Mouse (Mus musculus) liver, embryonic 14.5 days (tissue): ENCODE measurements around the gene Gm45062. TPM values are rescaled to one million over a fixed set of nuclear protein-coding genes. Genes with fewer than 3 reads are reported as not detected.

Experiments
- ATAC-seq: fragments of 200-750 bp; cut with Nextera tagmentation; 2 replicates; pipeline ENCODE4 v1.8.0; 2017; ENCODE audit warnings: moderate number of reproducible peaks, mild to moderate bottlenecking, moderate library complexity; ENCODE audit not compliant: insufficient read depth
- DNase-seq, 3 experiments: peaks; one replicate each; pipeline ENCODE4 v3.0.0-alpha.2; 2012 to 2013; ENCODE audit warnings: low read depth in 3 of 3, low spot score in 3 of 3
- H3K27ac ChIP-seq: fragments of 300-500 bp; sonication (generic); 2 replicates; pipeline ENCODE4 v1.5.1; 2014; ENCODE audit warnings: moderate library complexity, mild to moderate bottlenecking, control low read depth, inconsistent platforms
- H3K27me3 ChIP-seq: fragments of 300-500 bp; sonication (generic); 2 replicates; pipeline ENCODE4 v1.6.1; 2014; ENCODE audit warnings: mild to moderate bottlenecking, low read length, moderate library complexity; ENCODE audit not compliant: control insufficient read depth, insufficient read depth
- H3K36me3 ChIP-seq: fragments of 300-500 bp; sonication (generic); replicated peaks from 2 replicates; pipeline ENCODE4 v1.6.1; 2014; ENCODE audit warnings: low read depth; ENCODE audit not compliant: control insufficient read depth, insufficient read depth
- H3K4me1 ChIP-seq, 2 experiments: fragments of 200-500 bp in 1 of 2; fragments of 300-500 bp in 1 of 2; sonication (generic) in 1 of 2; replicated peaks; 2 replicates each; pipeline ENCODE4 v1.6.1; 2012 to 2014; ENCODE audit warnings: antibody characterized with exemption in 1 of 2, inconsistent platforms in 1 of 2, low read length in 1 of 2; ENCODE audit not compliant: control insufficient read depth in 2 of 2, insufficient read depth in 2 of 2
- H3K4me2 ChIP-seq: fragments of 300-500 bp; sonication (generic); 2 replicates; pipeline ENCODE4 v1.6.1; 2014; ENCODE audit warnings: low read depth, mild to moderate bottlenecking, control low read depth, moderate library complexity
- H3K4me3 ChIP-seq, 2 experiments: fragments of 200-500 bp in 1 of 2; fragments of 300-500 bp in 1 of 2; sonication (generic) in 1 of 2; 2 replicates each; pipeline ENCODE4 v1.5.1; 2012 to 2014; ENCODE audit warnings: low read depth in 2 of 2, low read length in 2 of 2, mild to moderate bottlenecking in 2 of 2, control low read depth in 1 of 2, inconsistent platforms in 1 of 2, moderate library complexity in 1 of 2; ENCODE audit not compliant: insufficient read depth in 1 of 2
- H3K9ac ChIP-seq: fragments of 300-500 bp; sonication (generic); replicated peaks from 2 replicates; pipeline ENCODE4 v1.6.1; 2014; ENCODE audit warnings: mild to moderate bottlenecking, control low read depth, moderate library complexity
- H3K9me3 ChIP-seq: fragments of 300-500 bp; sonication (generic); 2 replicates; pipeline ENCODE4 v1.6.1; 2016; ENCODE audit warnings: low read length, mixed read lengths; ENCODE audit not compliant: control insufficient read depth
- CTCF ChIP-seq: IDR thresholded peaks from 2 replicates; pipeline ENCODE4 v1.5.1; 2016; ENCODE audit warnings: antibody characterized with exemption, low read depth, control low read depth
- EP300 ChIP-seq: IDR thresholded peaks from 2 replicates; pipeline ENCODE4 v1.6.1; 2016; ENCODE audit warnings: antibody characterized with exemption, low read depth
- WGBS: fragments of 180-500 bp; shearing (Covaris S2); extraction: QIAGEN DNeasy Blood & Tissue Kit; methylation state at CpG from one replicate; pipeline ENCODE4 v1.1.7; 2014; ENCODE audit not compliant: insufficient replicate concordance; 5-methylcytosine and 5-hydroxymethylcytosine counted together
- polyA plus RNA-seq, 2 experiments: library from polyadenylated mRNA; depleted of rRNA in 1 of 2; stranded (reverse) in 1 of 2; unstranded in 1 of 2; fragments of >200 nt; fragmentation: Nextera tagmentation in 1 of 2; extraction: Ambion mirVana in 1 of 2; gene quantifications; 2 replicates each; pipeline versions ENCODE4 v1.2.1 to v1.2.3; 2012 to 2014

The Gm45062 gene
- polyA plus RNA-seq, 2 experiments: 0.86 to 1.9 TPM

GRCm38 (mm10) chr6:8409865-8410264 lies 150.6 kb downstream of the Gm45062 start:
- whole genome bisulfite sequencing: 75% methylated on average over 4 of the region's 4 CpGs
- H3K4me3 ChIP-seq: no peak overlapping the region
- no peak overlapping the region for H3K4me2 ChIP-seq
- ATAC-seq (no peak), DNase-seq (no peak)
- TF ChIP-seq CTCF (no peak), EP300 (no peak)
- H3K36me3 ChIP-seq: no peaks in the 10 kb centered on the region
- H3K27me3 ChIP-seq: no peaks in the 10 kb centered on the region
- H3K9me3 ChIP-seq: no peaks in the 10 kb centered on the region
- H3K27ac ChIP-seq: no peak overlapping the region
- H3K9ac ChIP-seq: no peak overlapping the region
- H3K4me1 ChIP-seq: no peaks in the 10 kb centered on the region

GRCm38 (mm10) chr6:8412845-8413598 lies 153.8 kb downstream of the Gm45062 start:
- Histone ChIP-seq H3K4me1 (no peaks in the 10 kb centered on the region), H3K9ac (no peak overlapping the region), H3K36me3 (no peaks in the 10 kb centered on the region), H3K27me3 (no peaks in the 10 kb centered on the region), H3K4me3 (no peak overlapping the region), H3K9me3 (no peaks in the 10 kb centered on the region), H3K4me2 (no peak overlapping the region), H3K27ac (no peak overlapping the region)
- DNase-seq (no peak), ATAC-seq (no peak)
- WGBS: 56% methylated on average over 10 of the region's 10 CpGs
- TF ChIP-seq EP300: no peak
- TF ChIP-seq CTCF: no peak

GRCm38 (mm10) chr6:8414020-8414419 lies 154.8 kb downstream of the Gm45062 start:
- no peak for TF ChIP-seq EP300
- no peak for TF ChIP-seq CTCF
- Histone ChIP-seq H3K9me3 (no peaks in the 10 kb centered on the region), H3K9ac (no peak overlapping the region), H3K4me3 (no peak overlapping the region), H3K36me3 (no peaks in the 10 kb centered on the region), H3K27me3 (no peaks in the 10 kb centered on the region), H3K27ac (no peak overlapping the region), H3K4me1 (no peaks in the 10 kb centered on the region), H3K4me2 (no peak overlapping the region)
- no peak for ATAC-seq
- no peak for DNase-seq
- 66% methylated on average over 9 of the region's 9 CpGs for WGBS

- Histone ChIP-seq H3K4me3 (no peak overlapping the region), H3K36me3 (no peaks in the 10 kb centered on the region), H3K9ac (no peak overlapping the region), H3K27me3 (no peaks in the 10 kb centered on the region), H3K4me1 (no peaks in the 10 kb centered on the region), H3K4me2 (no peak overlapping the region), H3K27ac (no peak overlapping the region), H3K9me3 (no peaks in the 10 kb centered on the region)
- ATAC-seq: no peak
- no peak for DNase-seq
- no peak for TF ChIP-seq CTCF
- no peak for TF ChIP-seq EP300
- WGBS: 78% methylated on average over 5 of the region's 5 CpGs
These were observed 156.6 kb downstream of the Gm45062 start for GRCm38 (mm10) chr6:8415823-8416222.

- WGBS: 61% methylated on average over 8 of the region's 8 CpGs
These were observed 157.7 kb downstream of the Gm45062 start for GRCm38 (mm10) chr6:8416802-8417569.

More at GRCm38 (mm10) chr6:8416802-8417569, 157.7 kb downstream of the Gm45062 start:
- TF ChIP-seq CTCF (no peak), EP300 (no peak)
- H3K4me1 ChIP-seq: no peaks in the 10 kb centered on the region
- no peak overlapping the region for H3K27ac ChIP-seq
- H3K9me3 ChIP-seq: no peaks in the 10 kb centered on the region
- DNase-seq: no peak
- no peak overlapping the region for H3K9ac ChIP-seq
- no peaks in the 10 kb centered on the region for H3K36me3 ChIP-seq
- no peaks in the 10 kb centered on the region for H3K27me3 ChIP-seq
- H3K4me2 ChIP-seq: no peak overlapping the region
- no peak overlapping the region for H3K4me3 ChIP-seq
- no peak for ATAC-seq
